Mouse (Mus musculus) hindbrain, embryonic 15.5 days (tissue): ENCODE data around the gene Pon2. TPM values are rescaled to one million over a fixed set of nuclear protein-coding genes. Genes with fewer than 3 reads are reported as not detected.

Experiments
- ATAC-seq: fragments of 200-750 bp; cut with Nextera tagmentation; 2 replicates; pipeline ENCODE4 v1.8.0; 2017; ENCODE audit warnings: low read depth, moderate number of reproducible peaks, moderate TSS enrichment; ENCODE audit not compliant: low FRiP score
- H3K27ac ChIP-seq: fragments of 300-500 bp; sonication (generic); replicated peaks from 2 replicates; pipeline ENCODE4 v1.5.1; 2015; ENCODE audit warnings: mild to moderate bottlenecking, inconsistent platforms
- H3K27me3 ChIP-seq: fragments of 300-500 bp; sonication (generic); 2 replicates; pipeline ENCODE4 v1.6.1; 2015; ENCODE audit warnings: control low read depth, inconsistent platforms
- H3K36me3 ChIP-seq: fragments of 300-500 bp; sonication (generic); 2 replicates; pipeline ENCODE4 v1.6.1; 2015; ENCODE audit warnings: control low read depth, inconsistent platforms
- H3K4me1 ChIP-seq: fragments of 300-500 bp; sonication (generic); replicated peaks from 2 replicates; pipeline ENCODE4 v1.6.1; 2015; ENCODE audit warnings: control low read depth, inconsistent platforms
- H3K4me2 ChIP-seq: fragments of 300-500 bp; sonication (generic); 2 replicates; pipeline ENCODE4 v1.6.1; 2015; ENCODE audit warnings: moderate library complexity, mild to moderate bottlenecking, inconsistent platforms
- H3K4me3 ChIP-seq: fragments of 300-500 bp; sonication (generic); 2 replicates; pipeline ENCODE4 v1.5.1; 2015; ENCODE audit warnings: mild to moderate bottlenecking, inconsistent platforms
- H3K9ac ChIP-seq: fragments of 300-500 bp; sonication (generic); 2 replicates; pipeline ENCODE4 v1.6.1; 2015; ENCODE audit warnings: inconsistent platforms
- H3K9me3 ChIP-seq: fragments of 300-500 bp; sonication (generic); 2 replicates; pipeline ENCODE4 v1.6.1; 2016; ENCODE audit warnings: control low read depth, inconsistent platforms
- WGBS: fragments of 180-500 bp; shearing (Covaris S2); methylation state at CpG from one replicate; pipeline ENCODE4 v1.1.7; 2015; 5-methylcytosine and 5-hydroxymethylcytosine counted together
- polyA plus RNA-seq: library from polyadenylated mRNA; unstranded; fragments of >200 nt; fragmentation: Nextera tagmentation; extraction: Ambion mirVana; gene quantifications from 2 replicates; pipeline ENCODE4 v1.2.1, GENCODE M21; 2015

The Pon2 gene
- polyA plus RNA-seq, 1 experiment from 2014 or later, result 34.4 TPM

- H3K9me3 ChIP-seq, result no peaks in the 10 kb centered on the region
- no peaks in the 10 kb centered on the region for H3K4me1 ChIP-seq
- no peaks in the 10 kb centered on the region for H3K27me3 ChIP-seq
- H3K36me3 ChIP-seq, result no peaks in the 10 kb centered on the region
- 89% methylated on average over 3 of the region's 3 CpGs for WGBS
- H3K27ac ChIP-seq, result no peak overlapping the region
- H3K4me2 ChIP-seq, result no peak overlapping the region
- no peak overlapping the region for H3K9ac ChIP-seq
- no peak for ATAC-seq
- H3K4me3 ChIP-seq, result no peak overlapping the region
These were observed 12.2 kb upstream of the Pon2 start for GRCm38 (mm10) chr6:5310491-5310890.

DNA sequence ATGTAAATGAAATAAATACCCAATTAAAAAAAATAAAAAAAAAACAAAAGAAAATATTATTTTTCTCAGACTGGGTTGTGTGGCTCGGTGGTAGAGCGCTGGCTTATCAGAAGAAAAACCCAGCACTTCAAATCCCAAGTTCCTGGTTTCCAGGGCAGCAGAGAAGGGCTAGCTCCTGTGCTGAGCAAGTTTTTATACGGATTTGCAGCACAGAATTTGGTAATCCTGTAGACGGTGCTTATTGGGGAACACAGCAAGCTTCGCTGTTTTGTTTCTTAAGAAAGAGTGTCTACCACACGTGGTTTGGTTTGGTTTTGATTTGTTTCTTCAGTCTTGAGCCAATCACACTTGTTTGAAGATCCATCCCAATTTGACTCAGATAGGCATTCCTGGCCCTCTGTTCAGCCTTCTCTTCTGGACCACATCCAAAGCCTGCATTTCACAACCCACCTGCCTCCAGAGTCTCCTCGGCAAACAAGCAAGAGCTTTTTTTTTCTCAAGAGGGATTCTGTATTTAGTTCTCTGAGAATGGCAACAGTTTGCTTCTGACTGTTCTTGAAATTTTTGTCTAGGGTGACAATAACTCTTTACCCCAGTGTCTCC lies 11.4 kb upstream of the Pon2 start:
- WGBS, result 74% methylated on average over 7 of the region's 7 CpGs
- ATAC-seq, result no peak
- no peaks in the 10 kb centered on the region for H3K36me3 ChIP-seq
- no peaks in the 10 kb centered on the region for H3K27me3 ChIP-seq
- H3K9me3 ChIP-seq, result no peaks in the 10 kb centered on the region
- H3K4me2 ChIP-seq, result no peak overlapping the region
- H3K27ac ChIP-seq, result no peak overlapping the region
- H3K4me1 ChIP-seq, result no peaks in the 10 kb centered on the region
- H3K4me3 ChIP-seq, result no peak overlapping the region
- H3K9ac ChIP-seq, result no peak overlapping the region

- no peak overlapping the region for H3K4me2 ChIP-seq
- H3K9ac ChIP-seq, result no peak overlapping the region
- no peaks in the 10 kb centered on the region for H3K36me3 ChIP-seq
- H3K4me1 ChIP-seq, result no peaks in the 10 kb centered on the region
- H3K27ac ChIP-seq, result no peak overlapping the region
- no peaks in the 10 kb centered on the region for H3K9me3 ChIP-seq
- ATAC-seq, result no peak
- H3K4me3 ChIP-seq, result no peak overlapping the region
- no peaks in the 10 kb centered on the region for H3K27me3 ChIP-seq
- 72% methylated on average over 3 of the region's 3 CpGs for WGBS
These were observed 7.7 kb upstream of the Pon2 start for GRCm38 (mm10) chr6:5305926-5306325.

GRCm38 (mm10) chr6:5304956-5305355 lies 6.7 kb upstream of the Pon2 start:
- WGBS, result 92% methylated on average over 8 of the region's 8 CpGs
- Histone ChIP-seq H3K4me3 (no peak overlapping the region), H3K9ac (no peak overlapping the region), H3K4me1 (no peaks in the 10 kb centered on the region), H3K36me3 (no peaks in the 10 kb centered on the region), H3K4me2 (no peak overlapping the region), H3K9me3 (no peaks in the 10 kb centered on the region), H3K27me3 (no peaks in the 10 kb centered on the region), H3K27ac (no peak overlapping the region)
- ATAC-seq, result no peak

- Histone ChIP-seq H3K27ac (no peak overlapping the region), H3K4me3 (no peak overlapping the region), H3K36me3 (no peaks in the 10 kb centered on the region), H3K27me3 (no peaks in the 10 kb centered on the region; the same call in 1 of the 2 replicates), H3K9ac (no peak overlapping the region), H3K9me3 (no peaks in the 10 kb centered on the region), H3K4me1 (peaks cover 8% of the 10 kb centered on the region; the same call in 1 of the 2 replicates), H3K4me2 (no peak overlapping the region)
- 94% methylated on average over 8 of the region's 8 CpGs for WGBS
- no peak for ATAC-seq
These were observed 2.4 kb upstream of the Pon2 start for GRCm38 (mm10) chr6:5300629-5301028.

GRCm38 (mm10) chr6:5299561-5299960 lies 1.3 kb upstream of the Pon2 start:
- Histone ChIP-seq H3K9me3 (no peaks in the 10 kb centered on the region), H3K27ac (no peak overlapping the region), H3K4me3 (no peak overlapping the region), H3K4me1 (peaks cover 8% of the 10 kb centered on the region; the same call in 1 of the 2 replicates), H3K27me3 (no peaks in the 10 kb centered on the region; the same call in 1 of the 2 replicates), H3K4me2 (no peak overlapping the region), H3K9ac (no peak overlapping the region), H3K36me3 (no peaks in the 10 kb centered on the region)
- 70% methylated on average over 5 of the region's 5 CpGs for WGBS
- no peak for ATAC-seq

DNA sequence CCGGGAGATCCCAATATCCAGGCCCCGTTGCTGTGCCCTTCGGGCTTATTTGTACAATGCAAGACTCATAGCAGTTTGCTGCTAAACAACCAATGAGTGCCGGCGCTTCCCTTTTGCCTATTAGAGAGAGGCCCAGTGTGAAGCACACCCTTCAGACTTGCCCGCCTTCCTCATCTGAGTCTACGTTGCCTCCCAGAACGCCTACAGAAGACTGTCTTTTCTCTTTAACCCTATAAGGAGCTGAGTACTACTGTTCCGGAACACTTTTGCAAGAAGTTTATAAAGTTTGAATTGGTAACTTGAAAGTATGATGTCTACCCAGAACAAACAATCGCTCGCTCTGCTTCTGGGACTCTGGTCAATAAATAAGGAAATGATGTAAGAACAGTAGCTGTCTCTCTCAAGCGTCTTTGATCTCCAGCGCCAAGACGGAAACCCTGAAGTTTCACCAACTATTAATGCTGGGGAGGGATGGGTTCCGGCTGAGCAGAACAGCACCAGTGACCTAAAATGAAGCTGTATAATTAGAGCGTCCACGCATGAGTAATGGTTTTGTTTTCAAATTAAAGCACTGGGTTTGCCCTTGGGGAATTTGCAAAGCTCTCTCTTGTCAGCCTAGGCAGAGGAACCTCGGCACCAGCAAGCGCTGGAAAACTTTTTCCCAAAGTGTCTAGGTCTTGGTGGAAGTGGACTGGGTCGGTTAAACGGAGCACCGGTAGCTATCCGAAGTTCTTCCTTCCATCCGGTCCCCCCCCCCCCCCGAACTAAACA lies 749 bp downstream of the Pon2 start:
- WGBS, result 5% methylated on average over 24 of the region's 25 CpGs
- ATAC-seq, result peak; percentile 76
- peak overlapping the region; percentile 63; the same call in 1 of the 2 replicates for H3K9ac ChIP-seq
- peak overlapping the region; percentile 68 for H3K4me3 ChIP-seq
- H3K4me2 ChIP-seq, result peak overlapping the region; percentile 100
- H3K9me3 ChIP-seq, result no peaks in the 10 kb centered on the region
- no peaks in the 10 kb centered on the region; the same call in 1 of the 2 replicates for H3K27me3 ChIP-seq
- H3K36me3 ChIP-seq, result no peaks in the 10 kb centered on the region
- peak overlapping the region; percentile 82 for H3K27ac ChIP-seq
- peaks cover 8% of the 10 kb centered on the region; the same call in 1 of the 2 replicates for H3K4me1 ChIP-seq

DNA sequence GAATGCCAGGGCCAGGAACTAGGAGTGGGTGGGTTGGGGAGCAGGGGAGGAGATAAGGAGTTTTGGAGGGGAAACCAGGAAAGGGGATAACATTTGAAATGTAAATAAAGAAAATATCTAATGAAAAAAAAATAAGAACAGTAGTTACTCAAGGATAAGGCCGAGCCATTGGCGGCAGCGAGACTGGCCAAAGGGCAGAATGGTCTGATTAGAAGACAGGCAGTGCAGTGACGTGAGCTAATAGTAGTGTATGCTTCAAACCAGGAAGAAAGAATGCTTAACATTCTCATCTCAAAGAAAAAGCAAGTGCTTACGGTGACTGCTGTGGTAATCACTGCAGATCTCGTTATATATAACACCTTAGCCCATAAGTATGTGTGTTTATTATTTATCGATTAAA lies 2.2 kb downstream of the Pon2 start:
- no peaks in the 10 kb centered on the region; the same call in 1 of the 2 replicates for H3K27me3 ChIP-seq
- H3K4me2 ChIP-seq, result no peak overlapping the region
- H3K9me3 ChIP-seq, result no peaks in the 10 kb centered on the region
- no peak overlapping the region for H3K4me3 ChIP-seq
- no peak overlapping the region for H3K27ac ChIP-seq
- no peak overlapping the region for H3K9ac ChIP-seq
- H3K4me1 ChIP-seq, result peaks cover 8% of the 10 kb centered on the region; the same call in 1 of the 2 replicates
- ATAC-seq, result no peak
- no peaks in the 10 kb centered on the region for H3K36me3 ChIP-seq
- WGBS, result 98% methylated on average over 7 of the region's 7 CpGs

- Histone ChIP-seq H3K4me2 (no peak overlapping the region), H3K4me1 (peaks cover 8% of the 10 kb centered on the region; the same call in 1 of the 2 replicates), H3K4me3 (no peak overlapping the region), H3K27ac (no peak overlapping the region), H3K9me3 (no peaks in the 10 kb centered on the region), H3K27me3 (no peaks in the 10 kb centered on the region; the same call in 1 of the 2 replicates), H3K9ac (no peak overlapping the region), H3K36me3 (no peaks in the 10 kb centered on the region)
- WGBS, result 94% methylated on average over 16 of the region's 16 CpGs
- no peak for ATAC-seq
These were observed 3.4 kb downstream of the Pon2 start for GRCm38 (mm10) chr6:5294659-5295449.

DNA sequence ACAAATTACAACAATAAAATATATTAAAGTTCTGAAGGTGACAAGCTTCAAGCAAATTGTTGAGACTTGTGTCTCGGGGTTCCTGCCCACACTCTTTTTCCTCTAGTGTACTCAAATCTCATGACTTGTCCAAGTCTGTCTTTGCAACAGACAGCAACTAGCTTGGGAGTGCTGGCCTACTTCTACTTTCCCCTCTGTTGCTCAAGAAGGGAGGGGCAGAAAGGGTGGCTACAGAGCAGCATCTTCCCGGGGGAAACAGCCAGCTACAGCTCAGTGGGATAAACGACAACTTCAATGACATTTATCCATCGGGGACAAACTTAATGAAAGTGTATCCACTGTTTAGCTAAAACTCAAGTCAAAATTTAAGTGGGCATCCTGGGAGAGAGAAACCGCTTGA lies 5.4 kb downstream of the Pon2 start:
- no peak for ATAC-seq
- no peak overlapping the region for H3K4me3 ChIP-seq
- H3K4me2 ChIP-seq, result no peak overlapping the region
- H3K4me1 ChIP-seq, result peaks cover 3% of the 10 kb centered on the region; the same call in 1 of the 2 replicates
- WGBS, result 78% methylated on average over 5 of the region's 5 CpGs
- H3K27me3 ChIP-seq, result no peaks in the 10 kb centered on the region; the same call in 1 of the 2 replicates
- no peak overlapping the region for H3K27ac ChIP-seq
- H3K9ac ChIP-seq, result no peak overlapping the region
- no peaks in the 10 kb centered on the region for H3K9me3 ChIP-seq
- no peaks in the 10 kb centered on the region for H3K36me3 ChIP-seq

- WGBS, result 68% methylated on average over 4 of the region's 4 CpGs
- no peak; the same call in 1 of the 2 replicates for ATAC-seq
- no peaks in the 10 kb centered on the region for H3K36me3 ChIP-seq
- no peak overlapping the region for H3K27ac ChIP-seq
- H3K4me2 ChIP-seq, result no peak overlapping the region
- H3K9me3 ChIP-seq, result no peaks in the 10 kb centered on the region
- no peaks in the 10 kb centered on the region for H3K27me3 ChIP-seq
- H3K9ac ChIP-seq, result no peak overlapping the region
- no peak overlapping the region for H3K4me3 ChIP-seq
- no peaks in the 10 kb centered on the region for H3K4me1 ChIP-seq
These were observed 6.8 kb downstream of the Pon2 start for GRCm38 (mm10) chr6:5291450-5291849.

GRCm38 (mm10) chr6:5287919-5288318 lies 10.3 kb downstream of the Pon2 start:
- no peaks in the 10 kb centered on the region for H3K4me1 ChIP-seq
- H3K27me3 ChIP-seq, result no peaks in the 10 kb centered on the region
- WGBS, result 76% methylated on average over 5 of the region's 5 CpGs
- no peak overlapping the region for H3K9ac ChIP-seq
- no peak overlapping the region for H3K4me3 ChIP-seq
- H3K4me2 ChIP-seq, result no peak overlapping the region
- no peak overlapping the region for H3K27ac ChIP-seq
- no peaks in the 10 kb centered on the region for H3K9me3 ChIP-seq
- no peak for ATAC-seq
- H3K36me3 ChIP-seq, result no peaks in the 10 kb centered on the region
